27 mouse cellular contexts compared by ENCODE assay signal in genomic region chr13:43778971-43779370, GRCm38 (mm10). TPM values are rescaled to one million over a fixed set of nuclear protein-coding genes. Genes with fewer than 3 reads are reported as not detected.
A peak's percentile ranks its signal among the peaks of the same experiment; 100 is the strongest.
DNase-seq lines count a peak whose midpoint lies in the region; ATAC-seq lines count a peak whose summit lies in the region.
"Had no signal": no experiment of that assay in that cellular context is flagged by ENCODE, and none has a peak within 500 bp of the region (broad histone marks: within the 10 kb centered on the region; RNA-seq: fewer than 3 reads in every experiment).

No protein-coding gene starts in this region.

- DNase-seq in kidney, postnatal 14 days, result peak; percentile 24
- no peak for DNase-seq in kidney, adult 8-10 months
- peak; percentile 37 for DNase-seq in fibroblast of lung, adult 2 months (ENCODE audit: low read depth)
- DNase-seq in splenic B cell, adult 2 months (ENCODE audit: low read depth, low spot score), result peak; percentile 61
- no peak for DNase-seq in hindbrain, embryonic 11.5 days (ENCODE audit: low spot score)
- DNase-seq in forebrain, embryonic 10.5 days (ENCODE audit: extremely low spot score, low spot score), result no peak
- no peak for DNase-seq in neural tube, embryonic 10.5 days (ENCODE audit: extremely low spot score, low spot score)
- DNase-seq: adrenal gland, postnatal 25 days; cerebellum, adult 8-10 months; gastrocnemius, postnatal 25 days; kidney, adult 18-20 months; kidney, postnatal 4 days; liver; lung, adult 2 months; lung, postnatal 14 days; right cerebral cortex, postnatal 25 days; thymus, postnatal 14 days had no signal

- no peaks in the 10 kb centered on the region for H3K4me1 ChIP-seq in hindbrain, embryonic 11.5 days (replicated peaks; ENCODE audit: control insufficient read depth, insufficient read depth, low read length)
- H3K4me1 ChIP-seq in forebrain, embryonic 10.5 days, result peaks cover 11% of the 10 kb centered on the region

- peak; percentile 9 for ATAC-seq in CD4-positive, CD25-positive, alpha-beta regulatory T cell, adult 4 months
- no peak for ATAC-seq in hindbrain, embryonic 11.5 days (ENCODE audit: low FRiP score)
- ATAC-seq: forebrain, embryonic 13.5 days; midbrain, embryonic 15.5 days had no signal

- H3K9me3 ChIP-seq in hindbrain, embryonic 11.5 days (ENCODE audit: control insufficient read depth, low read length), result no peaks in the 10 kb centered on the region
- no peaks in the 10 kb centered on the region for H3K9me3 ChIP-seq in forebrain, embryonic 10.5 days
- H3K9me3 ChIP-seq: forebrain, embryonic 13.5 days; heart, embryonic 12.5 days; hindbrain, embryonic 15.5 days; midbrain, embryonic 10.5 days; midbrain, embryonic 15.5 days; neural tube, embryonic 13.5 days had no signal

- H3K4me3 ChIP-seq in hindbrain, embryonic 11.5 days (ENCODE audit: low read depth, low read length), result no peak overlapping the region
- H3K4me3 ChIP-seq in forebrain, embryonic 10.5 days, result no peak overlapping the region
- H3K4me3 ChIP-seq: erythroblast, embryonic 14.5 days; forebrain, embryonic 13.5 days; heart, adult 2 months; heart, embryonic 12.5 days; hindbrain, embryonic 15.5 days; midbrain, embryonic 10.5 days; midbrain, embryonic 15.5 days; neural tube, embryonic 13.5 days had no signal

- no peaks in the 10 kb centered on the region for H3K36me3 ChIP-seq in splenic B cell, adult 2 months (ENCODE audit: control insufficient read depth, insufficient read depth, low read length, poor library complexity, severe bottlenecking)
- H3K36me3 ChIP-seq in hindbrain, embryonic 11.5 days (ENCODE audit: control insufficient read depth, insufficient read depth, low read length), result no peaks in the 10 kb centered on the region
- no peaks in the 10 kb centered on the region for H3K36me3 ChIP-seq in forebrain, embryonic 10.5 days (replicated peaks)
- H3K36me3 ChIP-seq: heart, embryonic 12.5 days; hindbrain, embryonic 15.5 days; midbrain, embryonic 10.5 days; midbrain, embryonic 15.5 days; neural tube, embryonic 13.5 days had no signal

- H3K9ac ChIP-seq in hindbrain, embryonic 11.5 days (ENCODE audit: low read depth, low read length), result no peak overlapping the region
- H3K9ac ChIP-seq: forebrain, embryonic 13.5 days; heart, embryonic 12.5 days; hindbrain, embryonic 15.5 days; liver, embryonic 14.5 days; midbrain, embryonic 15.5 days; neural tube, embryonic 13.5 days had no signal

- no peak overlapping the region for H3K27ac ChIP-seq in hindbrain, embryonic 11.5 days (ENCODE audit: low read depth, low read length)
- no peak overlapping the region for H3K27ac ChIP-seq in forebrain, embryonic 10.5 days
- H3K27ac ChIP-seq: forebrain, embryonic 13.5 days; heart, adult 2 months; hindbrain, embryonic 15.5 days; liver, embryonic 14.5 days; midbrain, embryonic 10.5 days; midbrain, embryonic 15.5 days; neural tube, embryonic 13.5 days had no signal

- no peaks in the 10 kb centered on the region for H3K27me3 ChIP-seq in splenic B cell, adult 2 months (ENCODE audit: control insufficient read depth, insufficient read depth, low read length, poor library complexity, severe bottlenecking)
- H3K27me3 ChIP-seq in hindbrain, embryonic 11.5 days (ENCODE audit: control insufficient read depth, insufficient read depth, low read length), result peaks cover 3% of the 10 kb centered on the region; the same call in 1 of the 2 replicates
- H3K27me3 ChIP-seq in forebrain, embryonic 10.5 days (ENCODE audit: poor library complexity, severe bottlenecking), result peaks cover 33% of the 10 kb centered on the region

- H3K4me2 ChIP-seq in hindbrain, embryonic 11.5 days (replicated peaks; ENCODE audit: low read depth, low read length), result no peak overlapping the region
- H3K4me2 ChIP-seq: forebrain, embryonic 13.5 days; heart, embryonic 12.5 days; hindbrain, embryonic 15.5 days; midbrain, embryonic 15.5 days; neural tube, embryonic 13.5 days had no signal

- 80% methylated on average over 4 of the region's 4 CpGs for WGBS in hindbrain, embryonic 11.5 days
- WGBS in forebrain, embryonic 10.5 days, result 80% methylated on average over 4 of the region's 4 CpGs

RNA-seq across cellular contexts. Expression of gene Cd83, which starts 5.6 kb away (rescaled TPM):
- polyA plus RNA-seq in CD4-positive, CD25-positive, alpha-beta regulatory T cell, adult 4 months (2017; shearing (Covaris generic)), result 100 to 1,000 TPM; 294 to 385 TPM
- 10.1 and 11.5 TPM in 2 replicates for polyA plus RNA-seq in hindbrain, embryonic 11.5 days (2014; fragmentation: Nextera tagmentation; extraction: Ambion mirVana)
- 3.5 and 3.8 TPM in 2 replicates for polyA plus RNA-seq in forebrain, embryonic 10.5 days (2016; fragmentation: Nextera tagmentation; extraction: Ambion mirVana)
- polyA plus RNA-seq: erythroblast, embryonic 14.5 days had no signal

Comparison
In these comparisons a context has a peak if more than half of its experiments do, and no peak if none do; other contexts are left out.
1. DNase-seq: peak in kidney, postnatal 14 days (single experiment), fibroblast of lung, adult 2 months (single experiment) and splenic B cell, adult 2 months (single experiment); none in kidney, adult 8-10 months (0 of 2), hindbrain, embryonic 11.5 days (single experiment), forebrain, embryonic 10.5 days (single experiment) and neural tube, embryonic 10.5 days (single experiment).
2. RNA of gene Cd83, which starts 5.6 kb away (polyA plus RNA-seq): 294 to 385 TPM in CD4-positive, CD25-positive, alpha-beta regulatory T cell, adult 4 months; 10.1 to 11.5 TPM in hindbrain, embryonic 11.5 days and 3.5 to 3.8 TPM in forebrain, embryonic 10.5 days; every median in the first group is over 10 times any median in the second.